Mouse (Mus musculus) E14TG2a.4 (cell line): ENCODE measurements around the gene Lbp.

Source experiments
- H3K27me3 ChIP-seq: 2 replicates; pipeline ENCODE4 v1.6.1; 2014; ENCODE audit warnings: low read length, control low read depth; ENCODE audit not compliant: insufficient read depth
- H3K36me3 ChIP-seq: 2 replicates; pipeline ENCODE4 v1.6.1; 2014; ENCODE audit warnings: low read length, control low read depth; ENCODE audit not compliant: insufficient read depth
- H3K4me1 ChIP-seq: replicated peaks from 2 replicates; pipeline ENCODE4 v1.6.1; 2014; ENCODE audit warnings: low read depth, low read length, control low read depth
- H3K4me3 ChIP-seq: replicated peaks from 2 replicates; pipeline ENCODE4 v1.5.1; 2014; ENCODE audit warnings: mild to moderate bottlenecking, low read length
- H3K9me3 ChIP-seq: 2 replicates; pipeline ENCODE4 v1.6.1; 2014; ENCODE audit warnings: low read length, control low read depth
- CTCF ChIP-seq: conservative IDR thresholded peaks from 2 replicates; pipeline ENCODE4 v1.5.1; 2014; ENCODE audit warnings: low read length
- NANOG ChIP-seq: IDR thresholded peaks from 2 replicates; pipeline ENCODE4 v1.6.1; 2014; ENCODE audit warnings: borderline replicate concordance, low read length, mixed read lengths
- POU5F1 ChIP-seq: IDR thresholded peaks from 2 replicates; pipeline ENCODE4 v1.6.1; 2014; ENCODE audit warnings: low read length, borderline replicate concordance

Lbp gene

GRCm38 (mm10) chr2:158295700-158296099 lies 10.6 kb upstream of the Lbp start:
- Histone ChIP-seq H3K4me1 (peaks cover 22% of the 10 kb centered on the region), H3K36me3 (no peaks in the 10 kb centered on the region), H3K4me3 (no peak overlapping the region), H3K27me3 (no peaks in the 10 kb centered on the region), H3K9me3 (no peaks in the 10 kb centered on the region)
- no peak for TF ChIP-seq NANOG

- Histone ChIP-seq H3K27me3 (peaks cover 7% of the 10 kb centered on the region; the same call in 1 of the 2 replicates), H3K4me1 (peaks cover 20% of the 10 kb centered on the region), H3K36me3 (no peaks in the 10 kb centered on the region), H3K9me3 (no peaks in the 10 kb centered on the region), H3K4me3 (no peak overlapping the region)
- TF ChIP-seq POU5F1 (no peak), CTCF (no peak), NANOG (no peak)
These were observed 7.1 kb upstream of the Lbp start for GRCm38 (mm10) chr2:158299203-158299602.

- H3K4me1 ChIP-seq: peaks cover 15% of the 10 kb centered on the region
- no peak for TF ChIP-seq NANOG
- no peak for TF ChIP-seq POU5F1
- H3K4me3 ChIP-seq: no peak overlapping the region
- no peaks in the 10 kb centered on the region for H3K36me3 ChIP-seq
- H3K9me3 ChIP-seq: no peaks in the 10 kb centered on the region
- H3K27me3 ChIP-seq: peaks cover 7% of the 10 kb centered on the region; the same call in 1 of the 2 replicates
These were observed 6.6 kb upstream of the Lbp start for GRCm38 (mm10) chr2:158299731-158300130.

- no peaks in the 10 kb centered on the region for H3K36me3 ChIP-seq
- peaks cover 11% of the 10 kb centered on the region; the same call in 1 of the 2 replicates for H3K27me3 ChIP-seq
- no peak for TF ChIP-seq CTCF
- TF ChIP-seq NANOG: no peak
- TF ChIP-seq POU5F1: no peak
- H3K9me3 ChIP-seq: no peaks in the 10 kb centered on the region
- no peak overlapping the region for H3K4me3 ChIP-seq
- peaks cover 5% of the 10 kb centered on the region for H3K4me1 ChIP-seq
These were observed 3.5 kb upstream of the Lbp start for GRCm38 (mm10) chr2:158302807-158303206.

- peaks cover 13% of the 10 kb centered on the region; the same call in 1 of the 2 replicates for H3K27me3 ChIP-seq
- H3K4me3 ChIP-seq: no peak overlapping the region
- no peaks in the 10 kb centered on the region for H3K9me3 ChIP-seq
- H3K4me1 ChIP-seq: peaks cover 12% of the 10 kb centered on the region
- TF ChIP-seq CTCF (no peak), POU5F1 (no peak)
- no peaks in the 10 kb centered on the region for H3K36me3 ChIP-seq
These were observed 380 bp downstream of the Lbp start for GRCm38 (mm10) chr2:158306696-158307049.

GRCm38 (mm10) chr2:158308276-158308675 lies 2.0 kb downstream of the Lbp start:
- Histone ChIP-seq H3K4me3 (no peak overlapping the region), H3K9me3 (no peaks in the 10 kb centered on the region), H3K27me3 (peaks cover 6% of the 10 kb centered on the region; the same call in 1 of the 2 replicates), H3K36me3 (no peaks in the 10 kb centered on the region), H3K4me1 (peaks cover 12% of the 10 kb centered on the region)
- no peak for TF ChIP-seq CTCF
- TF ChIP-seq POU5F1: no peak
- TF ChIP-seq NANOG: no peak

GRCm38 (mm10) chr2:158313089-158313488 lies 6.8 kb downstream of the Lbp start:
- H3K9me3 ChIP-seq: no peaks in the 10 kb centered on the region
- TF ChIP-seq NANOG (no peak), POU5F1 (no peak), CTCF (no peak)
- 0 out of 2 replicates have a peak, but pooled peaks cover 2% of the 10 kb centered on the region for H3K27me3 ChIP-seq
- no peak overlapping the region for H3K4me3 ChIP-seq
- peaks cover 5% of the 10 kb centered on the region for H3K4me1 ChIP-seq
- H3K36me3 ChIP-seq: no peaks in the 10 kb centered on the region

GRCm38 (mm10) chr2:158316371-158316770 lies 10.1 kb downstream of the Lbp start:
- TF ChIP-seq CTCF: peak; percentile 79
- no peak for TF ChIP-seq POU5F1
- Histone ChIP-seq H3K4me1 (peaks cover 7% of the 10 kb centered on the region; the same call in 1 of the 2 replicates), H3K4me3 (no peak overlapping the region), H3K9me3 (no peaks in the 10 kb centered on the region), H3K27me3 (no peaks in the 10 kb centered on the region), H3K36me3 (no peaks in the 10 kb centered on the region)

GRCm38 (mm10) chr2:158317026-158317425 lies 10.7 kb downstream of the Lbp start:
- Histone ChIP-seq H3K4me1 (peaks cover 7% of the 10 kb centered on the region; the same call in 1 of the 2 replicates), H3K4me3 (no peak overlapping the region), H3K36me3 (no peaks in the 10 kb centered on the region), H3K27me3 (no peaks in the 10 kb centered on the region), H3K9me3 (no peaks in the 10 kb centered on the region)
- TF ChIP-seq NANOG: no peak
- TF ChIP-seq POU5F1: no peak
- peak; percentile 22 for TF ChIP-seq CTCF

GRCm38 (mm10) chr2:158321596-158321995 lies 15.3 kb downstream of the Lbp start:
- Histone ChIP-seq H3K4me3 (no peak overlapping the region), H3K36me3 (no peaks in the 10 kb centered on the region), H3K27me3 (no peaks in the 10 kb centered on the region), H3K4me1 (peaks cover 17% of the 10 kb centered on the region), H3K9me3 (no peaks in the 10 kb centered on the region)
- TF ChIP-seq CTCF (no peak), NANOG (no peak), POU5F1 (no peak)
